ENCODE assay signal across 23 mouse cellular contexts in genomic region chr15:83771346-83772053, GRCm38 (mm10). TPM values are rescaled to one million over a fixed set of nuclear protein-coding genes. Genes with fewer than 3 reads are reported as not detected.
DNase-seq lines count a peak whose midpoint lies in the region; ATAC-seq and TF ChIP-seq lines count a peak whose summit lies in the region.
"Had no signal": no experiment of that assay in that cellular context is flagged by ENCODE, and none has a peak within 500 bp of the region (broad histone marks: within the 10 kb centered on the region; RNA-seq: fewer than 3 reads in every experiment).

No protein-coding gene starts in this region.

- TF ChIP-seq POLR2A in cerebellum, adult 2 months (IDR thresholded peaks at IDR 0.05; ENCODE audit: borderline replicate concordance, insufficient read depth, low read length) = no peak
- TF ChIP-seq POLR2A in kidney, adult 2 months (IDR thresholded peaks at IDR 0.05; ENCODE audit: low read depth, low read length) = no peak

- no peak overlapping the region for H3K9ac ChIP-seq in forebrain, embryonic 13.5 days
- no peak overlapping the region for H3K9ac ChIP-seq in forebrain, embryonic 11.5 days (ENCODE audit: low read length)
- H3K9ac ChIP-seq: hindbrain, embryonic 14.5 days; liver, postnatal 0 days; midbrain, embryonic 13.5 days had no signal

- H3K4me1 ChIP-seq in forebrain, embryonic 13.5 days = peaks cover 35% of the 10 kb centered on the region
- H3K4me1 ChIP-seq in forebrain, embryonic 11.5 days (replicated peaks; ENCODE audit: control insufficient read depth, insufficient read depth, low read length) = peaks cover 2% of the 10 kb centered on the region; the same call in 1 of the 2 replicates
- peaks cover 12% of the 10 kb centered on the region for H3K4me1 ChIP-seq in cerebellum, adult 2 months (ENCODE audit: control insufficient read depth, insufficient read depth, low read length)
- no peaks in the 10 kb centered on the region for H3K4me1 ChIP-seq in kidney, adult 2 months (ENCODE audit: control insufficient read depth, insufficient read depth, low read length)

- no peaks in the 10 kb centered on the region for H3K36me3 ChIP-seq in forebrain, embryonic 13.5 days (ENCODE audit: poor library complexity, severe bottlenecking)
- H3K36me3 ChIP-seq in forebrain, embryonic 11.5 days (ENCODE audit: control insufficient read depth, insufficient read depth, low read length) = no peaks in the 10 kb centered on the region
- no peaks in the 10 kb centered on the region for H3K36me3 ChIP-seq in kidney, adult 2 months (ENCODE audit: control insufficient read depth, insufficient read depth, low read length)
- H3K36me3 ChIP-seq: heart, embryonic 10.5 days; midbrain, embryonic 13.5 days had no signal

- 68% methylated on average over 8 of the region's 8 CpGs for WGBS in forebrain, embryonic 13.5 days
- WGBS in forebrain, embryonic 11.5 days = 84% methylated on average over 8 of the region's 8 CpGs
- 19% methylated on average over 8 of the region's 8 CpGs for WGBS in cerebellum, adult 2 months
- WGBS in kidney, adult 2 months = 70% methylated on average over 8 of the region's 8 CpGs

- H3K4me2 ChIP-seq in forebrain, embryonic 13.5 days = no peak overlapping the region
- H3K4me2 ChIP-seq in forebrain, embryonic 11.5 days (ENCODE audit: low read depth, low read length, severe bottlenecking) = no peak overlapping the region
- H3K4me2 ChIP-seq: hindbrain, embryonic 14.5 days; midbrain, embryonic 13.5 days had no signal

- TF ChIP-seq CTCF in cerebellum, adult 2 months (IDR thresholded peaks at IDR 0.05; ENCODE audit: borderline replicate concordance, insufficient read depth, low read depth, low read length) = no peak
- no peak for TF ChIP-seq CTCF in kidney, adult 2 months (conservative IDR thresholded peaks at IDR 0.05; ENCODE audit: insufficient read depth, insufficient read length, low read depth, low read length)

- no peaks in the 10 kb centered on the region for H3K27me3 ChIP-seq in forebrain, embryonic 13.5 days
- no peaks in the 10 kb centered on the region for H3K27me3 ChIP-seq in forebrain, embryonic 11.5 days (ENCODE audit: control insufficient read depth, insufficient read depth, low read length)
- H3K27me3 ChIP-seq in cerebellum, adult 2 months (ENCODE audit: control insufficient read depth, insufficient read depth, low read length) = no peaks in the 10 kb centered on the region
- no peaks in the 10 kb centered on the region for H3K27me3 ChIP-seq in kidney, adult 2 months (replicated peaks; ENCODE audit: control insufficient read depth, insufficient read depth, low read length)

- no peaks in the 10 kb centered on the region for H3K9me3 ChIP-seq in forebrain, embryonic 13.5 days (replicated peaks)
- H3K9me3 ChIP-seq in forebrain, embryonic 11.5 days (ENCODE audit: control insufficient read depth, low read length) = no peaks in the 10 kb centered on the region
- H3K9me3 ChIP-seq: heart, embryonic 10.5 days; midbrain, embryonic 13.5 days had no signal

- H3K4me3 ChIP-seq in forebrain, embryonic 13.5 days = no peak overlapping the region
- H3K4me3 ChIP-seq in forebrain, embryonic 11.5 days (ENCODE audit: low read depth, low read length) = no peak overlapping the region
- H3K4me3 ChIP-seq in cerebellum, adult 2 months (replicated peaks; ENCODE audit: insufficient read depth, low read depth, low read length) = no peak overlapping the region
- H3K4me3 ChIP-seq in kidney, adult 2 months (ENCODE audit: insufficient read depth, low read depth, low read length) = no peak overlapping the region
- H3K4me3 ChIP-seq: heart, embryonic 10.5 days; midbrain, embryonic 13.5 days; myocyte had no signal

- ATAC-seq in forebrain, embryonic 13.5 days = peak; percentile 89
- ATAC-seq in forebrain, embryonic 11.5 days (replicated peaks; ENCODE audit: low FRiP score) = no peak
- ATAC-seq: CD4-positive, CD25-positive, alpha-beta regulatory T cell, adult 4 months; liver, postnatal 0 days; midbrain, embryonic 13.5 days; Patski had no signal

- H3K27ac ChIP-seq in forebrain, embryonic 13.5 days = peak overlapping the region; percentile 60
- H3K27ac ChIP-seq in forebrain, embryonic 11.5 days (ENCODE audit: low read depth, low read length) = no peak overlapping the region
- H3K27ac ChIP-seq in cerebellum, adult 2 months (ENCODE audit: insufficient read depth, low read length) = no peak overlapping the region
- H3K27ac ChIP-seq in kidney, adult 2 months (ENCODE audit: insufficient read depth, low read depth, low read length) = no peak overlapping the region
- H3K27ac ChIP-seq: heart, embryonic 10.5 days; hindbrain, embryonic 14.5 days; midbrain, embryonic 13.5 days had no signal

- DNase-seq in forebrain, embryonic 11.5 days (ENCODE audit: low spot score) = no peak
- DNase-seq in brain, adult 2 months (ENCODE audit: low read depth, low spot score) = peak; percentile 80
- peak; percentile 62 to 77 for DNase-seq in cerebellum, adult 2 months
- peak; percentile 66 to 67 for DNase-seq in cerebellum, postnatal 36 days
- no peak for DNase-seq in kidney, adult 2 months
- no peak for DNase-seq in adrenal gland, postnatal 14 days
- DNase-seq in gastrocnemius, adult 18-20 months (ENCODE audit: low spot score) = no peak
- DNase-seq: adrenal gland, postnatal 10 days; gastrocnemius, postnatal 36 days; kidney, postnatal 10 days; liver; liver, postnatal 0 days; lung, postnatal 10 days; thymus, postnatal 4 days had no signal

RNA-seq across cellular contexts. Expression of gene Mpped1, which starts 7.8 kb away (rescaled TPM):
- polyA plus RNA-seq in forebrain, embryonic 13.5 days (2015; fragmentation: Nextera tagmentation; extraction: Ambion mirVana) = 84.8 and 104 TPM in 2 replicates
- 39.2 and 40.6 TPM in 2 replicates for polyA plus RNA-seq in forebrain, embryonic 11.5 days (2014; fragmentation: Nextera tagmentation; extraction: Ambion mirVana)
- polyA plus RNA-seq in cerebellum, adult 2 months (2012; rRNA removed) = 9.7 and 12.0 TPM in 2 replicates
- polyA plus RNA-seq in kidney, adult 2 months (2012; rRNA removed) = not detected in 2 replicates
- not detected in 2 replicates for total RNA-seq in adrenal gland, postnatal 14 days (2021)
- total RNA-seq in gastrocnemius, adult 18-20 months (2021) = not detected
- total RNA-seq: gastrocnemius, postnatal 36 days; megakaryocyte, adult 5-6 weeks had no signal
- polyA plus RNA-seq: CD4-positive, CD25-positive, alpha-beta regulatory T cell, adult 4 months; heart, postnatal 0 days; liver, postnatal 0 days; myocyte; Patski had no signal

RNA-seq across cellular contexts. Expression of gene Scube1, which starts 46.7 kb away (rescaled TPM):
- 10.7 and 13.0 TPM in 2 replicates for polyA plus RNA-seq in forebrain, embryonic 13.5 days (2015; fragmentation: Nextera tagmentation; extraction: Ambion mirVana)
- polyA plus RNA-seq in forebrain, embryonic 11.5 days (2014; fragmentation: Nextera tagmentation; extraction: Ambion mirVana) = 33.9 and 38.0 TPM in 2 replicates
- 2.9 and 3.1 TPM in 2 replicates for polyA plus RNA-seq in cerebellum, adult 2 months (2012; rRNA removed)
- polyA plus RNA-seq in kidney, adult 2 months (2012; rRNA removed) = 3.5 TPM in 2 replicates
- 5.9 and 6.6 TPM in 2 replicates for total RNA-seq in adrenal gland, postnatal 14 days (2021)
- total RNA-seq in gastrocnemius, adult 18-20 months (2021) = under 1 TPM; 0.14 to 0.27 TPM
- total RNA-seq: megakaryocyte, adult 5-6 weeks had no signal
- polyA plus RNA-seq: CD4-positive, CD25-positive, alpha-beta regulatory T cell, adult 4 months; myocyte had no signal

Comparison
In these comparisons a context has a peak if more than half of its experiments do, and no peak if none do; other contexts are left out.
1. DNase-seq: peak in brain, adult 2 months (single experiment), cerebellum, adult 2 months (2 of 2) and cerebellum, postnatal 36 days (2 of 2); none in forebrain, embryonic 11.5 days (single experiment), kidney, adult 2 months (single experiment), adrenal gland, postnatal 14 days (single experiment) and gastrocnemius, adult 18-20 months (single experiment).
2. RNA of gene Mpped1, which starts 7.8 kb away (polyA plus RNA-seq): 84.8 to 104 TPM in forebrain, embryonic 13.5 days, 39.2 to 40.6 TPM in forebrain, embryonic 11.5 days and 9.7 to 12.0 TPM in cerebellum, adult 2 months; not detected in kidney, adult 2 months; every median in the first group is over 10 times any median in the second.